Mouse (Mus musculus) heart, adult 2 months (tissue): ENCODE measurements at regions not wholly inside any gene's neighbourhood (a gene's known extent, or its start where the extent isn't known, plus 50 kb on each side); places are given as distances from the start of the nearest gene placed in this dataset.

Source experiments
- CTCF ChIP-seq: fragments of 200-600 bp; IDR thresholded peaks from 2 replicates; pipeline ENCODE4 v1.8.1; 2022; ENCODE audit warnings: antibody characterized with exemption, mild to moderate bottlenecking, moderate library complexity
- EP300 ChIP-seq: fragments of 200-500 bp; IDR thresholded peaks from 2 replicates; pipeline ENCODE4 v1.6.1; 2011; ENCODE audit warnings: low read depth, low read length, control low read depth; ENCODE audit not compliant: insufficient read depth
- POLR2A ChIP-seq: fragments of 200-500 bp; IDR thresholded peaks from 2 replicates; pipeline ENCODE4 v1.6.1; 2011; ENCODE audit warnings: mild to moderate bottlenecking, low read depth, low read length, control low read depth; ENCODE audit not compliant: insufficient read depth

DNA sequence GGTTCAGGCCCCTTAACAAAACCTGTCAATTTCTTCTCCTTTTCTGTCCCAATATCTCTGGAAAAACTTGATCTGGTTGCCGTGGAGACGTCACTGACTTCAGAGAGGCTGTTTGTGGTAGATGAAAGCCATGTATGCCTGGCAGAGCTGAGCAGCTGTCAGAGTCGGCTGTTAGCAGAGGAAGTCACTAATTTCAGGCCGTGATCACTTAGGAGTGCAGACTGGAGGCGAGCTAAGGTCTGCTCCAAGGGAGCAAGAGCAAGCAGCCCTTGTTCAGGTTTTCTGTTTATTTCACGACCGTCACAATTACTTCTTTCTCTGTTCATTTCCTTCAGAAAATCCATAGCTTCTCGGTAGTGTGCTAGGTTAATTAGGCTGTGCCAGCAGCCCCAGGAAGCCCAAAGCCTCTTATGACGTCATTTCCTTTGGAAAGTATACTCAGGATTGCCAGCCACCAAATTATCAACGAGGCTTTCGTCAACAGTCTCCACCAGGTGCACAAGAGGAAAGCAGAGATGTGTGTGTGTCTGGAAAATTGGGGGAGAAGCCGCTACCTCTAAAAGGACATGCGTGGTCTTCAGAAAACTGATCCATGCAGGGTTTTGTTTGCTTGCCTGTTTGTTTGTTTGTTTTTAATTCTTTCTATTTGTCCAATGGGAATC, 161.2 kb downstream of the Qrsl1 start:
- TF ChIP-seq POLR2A, result no peak
- TF ChIP-seq CTCF, result no peak
- no peak for TF ChIP-seq EP300
